Mouse (Mus musculus) megakaryocyte, adult 5-6 weeks (primary cell): ENCODE results near the gene Iqgap2. TPM values are rescaled to one million over a fixed set of nuclear protein-coding genes. Genes with fewer than 3 reads are reported as not detected.
A peak's percentile ranks its signal among the peaks of the same experiment; 100 is the strongest.

Source experiments
- ATAC-seq: 2 replicates; pipeline ENCODE4 v1.8.0; 2016; ENCODE audit warnings: mild to moderate bottlenecking, inconsistent platforms; ENCODE audit not compliant: poor library complexity, severe bottlenecking
- total RNA-seq, 2 experiments: library from RNA; stranded (forward) in 1 of 2; stranded (reverse) in 1 of 2; fragments of 153-499, 151-499 nt in 1 of 2; fragments of 221-1000, 200-1000 nt in 1 of 2; gene quantifications; 2 replicates each; pipeline versions ENCODE4 v1.2.3 to v1.2.4; 2015 to 2017

The Iqgap2 gene
- total RNA-seq, 2 experiments from 2014 or later: 143 to 223 TPM

DNA sequence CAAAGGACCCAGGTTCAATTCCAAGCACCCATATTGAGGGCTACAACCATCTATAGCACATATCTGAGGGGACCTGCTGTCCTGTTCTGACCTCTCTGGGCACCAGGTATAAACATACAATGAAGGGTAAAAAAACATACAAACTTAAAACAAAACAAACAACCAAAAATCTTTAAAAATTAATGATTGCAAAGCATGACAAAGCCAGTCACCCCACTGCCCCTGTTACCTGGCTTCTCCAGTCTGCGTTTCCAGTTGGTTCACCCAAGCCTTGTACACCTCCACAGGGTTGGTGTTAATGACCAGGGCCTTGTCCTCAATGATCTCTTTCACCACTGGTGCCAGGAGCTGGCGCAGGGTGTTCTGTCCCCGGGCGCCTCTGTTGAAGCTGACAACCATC, 227.9 kb downstream of the Iqgap2 start:
- ATAC-seq: no peak

DNA sequence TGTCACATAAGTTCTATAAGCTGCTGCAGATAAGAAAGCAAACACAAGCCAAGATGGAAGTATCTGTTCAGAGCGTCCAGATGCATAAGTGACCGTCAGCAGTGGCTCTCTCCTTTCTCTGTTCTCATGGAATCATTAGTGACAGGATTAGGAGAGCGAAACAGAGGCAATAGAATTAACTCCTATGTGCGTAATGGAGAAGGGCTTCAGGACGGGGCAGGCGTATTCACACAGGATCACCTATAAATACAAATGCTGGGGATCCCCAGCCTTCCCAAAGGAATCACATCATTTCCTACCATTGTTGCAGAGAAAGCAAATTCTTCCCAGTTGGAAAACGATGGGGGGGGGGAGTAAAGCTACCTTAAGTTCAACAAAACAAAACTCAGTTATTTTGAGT, 232.3 kb downstream of the Iqgap2 start:
- ATAC-seq: no peak

DNA sequence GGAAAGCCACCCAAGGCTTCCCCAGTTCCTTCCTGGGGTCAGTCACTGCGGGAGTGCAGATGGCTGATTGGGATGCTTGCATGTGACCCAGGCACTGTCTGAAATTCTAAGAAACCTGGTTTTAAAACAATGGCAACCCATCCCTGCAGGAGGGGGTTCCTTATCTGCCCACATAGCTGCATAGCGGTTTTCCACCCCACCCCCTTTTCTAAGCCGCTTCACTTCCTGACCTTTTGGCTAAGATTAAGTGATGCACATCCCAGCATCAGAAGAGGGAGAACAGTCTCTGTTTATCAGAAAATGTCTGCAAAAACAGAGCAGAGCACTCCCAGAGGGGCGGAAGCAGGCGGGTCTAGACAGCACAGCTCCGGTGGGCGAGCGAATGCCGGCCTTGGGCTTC, 234.6 kb downstream of the Iqgap2 start:
- ATAC-seq: 0 out of 2 replicates have a peak, but pooled peaks have one; percentile 30

DNA sequence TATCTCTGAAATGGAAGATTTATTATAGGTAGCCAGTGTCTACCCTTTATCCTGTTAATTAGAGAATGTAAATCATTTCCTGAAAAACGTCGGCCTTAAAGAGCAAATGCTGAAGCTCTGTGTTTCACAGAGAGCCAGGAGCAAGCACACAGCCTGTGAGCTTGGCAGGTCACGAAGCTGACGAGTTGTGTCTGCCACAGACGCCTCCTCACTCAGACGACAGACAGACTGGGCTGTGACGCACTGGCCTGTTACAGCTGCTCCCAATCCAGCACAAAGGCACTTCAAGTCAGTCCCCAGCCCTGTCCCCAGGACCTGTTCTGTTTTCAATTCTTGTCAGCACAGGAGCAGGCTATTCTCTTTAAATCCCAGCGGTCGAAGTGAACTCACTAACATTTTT, 236.4 kb downstream of the Iqgap2 start:
- no peak for ATAC-seq

DNA sequence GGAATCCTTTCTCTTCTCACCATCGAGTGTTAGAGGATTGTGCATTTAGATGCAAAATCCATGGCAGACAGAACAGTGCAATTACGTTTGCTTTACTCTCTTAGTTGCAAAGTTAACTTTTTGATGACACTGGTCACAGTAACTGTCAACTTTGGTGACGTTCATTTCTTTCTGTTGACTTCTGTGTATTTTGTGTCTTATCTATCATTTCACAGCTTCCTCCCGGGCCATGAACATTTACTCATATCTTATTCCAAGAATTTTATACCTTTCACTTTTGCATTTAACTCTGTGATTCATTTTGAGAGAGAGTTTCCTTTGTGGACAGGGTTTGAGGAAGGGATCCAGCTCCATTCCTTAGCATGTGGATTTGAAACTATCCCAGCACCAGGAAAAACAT, 238.0 kb downstream of the Iqgap2 start:
- ATAC-seq: no peak

DNA sequence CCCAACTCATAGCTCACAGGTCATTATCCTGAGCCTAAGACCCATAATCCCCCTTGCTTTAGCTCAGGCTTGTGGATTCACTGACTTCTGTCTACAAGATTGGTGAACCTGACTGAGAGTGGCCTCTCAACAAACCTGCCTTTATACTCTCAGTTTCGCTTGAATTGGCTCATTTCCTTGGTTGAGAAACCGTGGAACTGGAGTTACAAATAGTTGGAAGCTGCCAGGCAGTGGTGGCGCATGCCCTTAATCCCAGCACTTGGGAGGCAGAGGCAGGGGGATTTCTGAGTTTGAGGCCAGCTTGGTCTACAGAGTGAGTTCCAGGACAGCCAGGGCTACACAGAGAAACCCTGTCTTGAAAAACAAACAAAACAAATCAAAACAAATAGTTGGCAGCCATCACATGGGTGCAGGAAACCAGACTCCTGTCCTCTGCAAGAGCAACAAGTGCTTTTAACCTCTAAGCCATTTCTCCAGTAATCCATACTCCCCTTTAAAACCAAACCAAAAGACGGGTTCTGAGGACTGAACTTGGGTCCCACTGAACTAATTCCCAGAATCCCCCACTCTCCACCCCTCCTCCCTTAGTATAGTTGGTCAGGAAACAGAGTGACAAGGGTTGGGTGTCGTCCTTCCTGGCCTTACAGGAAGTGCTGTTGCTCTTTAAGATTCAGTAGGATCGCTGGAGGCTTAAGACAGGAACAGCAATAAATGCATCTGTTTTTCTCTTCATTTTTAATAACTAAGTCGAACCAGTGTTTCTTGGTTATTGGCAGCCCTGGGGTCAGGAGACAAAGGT, 239.7 kb downstream of the Iqgap2 start:
- ATAC-seq: no peak

DNA sequence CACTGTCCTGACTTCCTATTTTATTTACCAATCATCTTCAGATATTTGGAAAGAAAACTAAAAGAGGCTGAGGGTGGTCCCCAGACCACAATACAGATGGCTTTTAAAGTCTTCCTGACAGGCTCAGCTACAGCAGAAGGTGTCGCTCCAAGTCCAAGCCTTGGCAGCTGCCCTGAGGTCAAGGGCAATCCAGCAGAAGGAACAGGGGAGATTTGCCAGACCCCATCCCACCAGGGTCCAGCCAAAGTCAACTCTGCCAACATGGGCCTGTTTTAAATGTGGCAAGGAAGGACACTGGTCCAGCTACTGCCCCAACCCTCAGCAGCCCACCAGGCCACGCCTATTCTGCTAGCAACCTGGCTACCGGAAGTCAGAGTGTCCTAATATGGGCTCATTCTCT, 241.8 kb downstream of the Iqgap2 start:
- ATAC-seq: no peak

DNA sequence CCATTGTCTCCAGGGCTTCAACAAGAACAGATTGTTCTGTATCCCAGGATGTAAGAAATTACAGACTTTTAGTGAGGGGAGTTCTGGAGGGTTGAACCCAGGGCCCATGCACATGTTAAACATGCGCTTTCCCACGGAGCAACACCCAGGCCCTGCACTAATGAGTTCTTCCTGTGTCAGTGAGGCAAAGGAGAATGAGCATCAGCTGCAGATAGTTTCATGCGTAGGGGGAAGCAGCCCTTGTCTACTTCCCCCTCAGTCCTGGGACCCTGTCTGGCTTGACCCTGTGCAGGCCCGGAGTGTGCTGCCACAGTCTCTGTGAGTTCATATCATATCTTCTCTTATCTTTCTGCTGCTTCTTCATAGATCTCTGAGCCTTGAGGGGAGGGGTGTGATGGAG, 244.5 kb downstream of the Iqgap2 start:
- no peak for ATAC-seq

DNA sequence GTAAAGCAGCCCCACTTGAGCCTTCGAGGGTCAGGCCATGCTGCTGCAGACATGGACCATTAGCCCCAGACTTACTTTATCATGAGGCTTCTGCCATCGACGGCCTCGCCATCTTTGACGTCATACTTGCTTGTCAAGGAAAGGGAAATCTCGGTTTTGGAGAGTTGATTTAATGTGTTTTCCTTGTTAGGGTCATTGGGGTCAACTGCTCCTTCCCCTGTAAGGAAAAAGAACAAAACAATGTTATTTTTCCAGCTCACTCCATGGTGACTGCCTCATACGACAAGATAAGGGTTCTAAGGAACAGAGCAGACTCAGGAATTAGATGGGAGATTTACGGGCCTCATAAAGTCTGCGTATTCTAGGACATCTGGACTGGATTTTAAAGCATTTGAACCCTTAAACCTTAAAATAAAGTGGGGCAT, 245.0 kb downstream of the Iqgap2 start:
- no peak for ATAC-seq

DNA sequence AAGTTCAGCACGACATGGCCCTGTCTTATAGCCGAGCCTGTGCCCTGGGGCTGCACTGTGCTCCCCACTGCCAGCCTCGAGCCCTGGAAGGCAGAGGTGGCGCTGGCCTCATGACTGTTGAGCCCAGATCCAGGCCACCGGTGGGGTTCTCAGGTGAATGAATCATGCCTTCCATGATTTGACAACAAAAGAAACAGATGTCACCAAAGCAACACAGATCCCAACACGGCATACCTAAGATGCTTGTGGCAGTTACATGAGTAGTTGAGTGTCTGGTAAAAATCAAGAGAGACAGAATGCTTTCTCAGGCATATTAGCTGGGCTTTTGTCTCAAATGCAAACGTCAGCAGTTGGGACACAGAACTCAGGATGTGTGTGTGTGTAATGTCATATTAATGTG, 248.0 kb downstream of the Iqgap2 start:
- ATAC-seq: no peak

DNA sequence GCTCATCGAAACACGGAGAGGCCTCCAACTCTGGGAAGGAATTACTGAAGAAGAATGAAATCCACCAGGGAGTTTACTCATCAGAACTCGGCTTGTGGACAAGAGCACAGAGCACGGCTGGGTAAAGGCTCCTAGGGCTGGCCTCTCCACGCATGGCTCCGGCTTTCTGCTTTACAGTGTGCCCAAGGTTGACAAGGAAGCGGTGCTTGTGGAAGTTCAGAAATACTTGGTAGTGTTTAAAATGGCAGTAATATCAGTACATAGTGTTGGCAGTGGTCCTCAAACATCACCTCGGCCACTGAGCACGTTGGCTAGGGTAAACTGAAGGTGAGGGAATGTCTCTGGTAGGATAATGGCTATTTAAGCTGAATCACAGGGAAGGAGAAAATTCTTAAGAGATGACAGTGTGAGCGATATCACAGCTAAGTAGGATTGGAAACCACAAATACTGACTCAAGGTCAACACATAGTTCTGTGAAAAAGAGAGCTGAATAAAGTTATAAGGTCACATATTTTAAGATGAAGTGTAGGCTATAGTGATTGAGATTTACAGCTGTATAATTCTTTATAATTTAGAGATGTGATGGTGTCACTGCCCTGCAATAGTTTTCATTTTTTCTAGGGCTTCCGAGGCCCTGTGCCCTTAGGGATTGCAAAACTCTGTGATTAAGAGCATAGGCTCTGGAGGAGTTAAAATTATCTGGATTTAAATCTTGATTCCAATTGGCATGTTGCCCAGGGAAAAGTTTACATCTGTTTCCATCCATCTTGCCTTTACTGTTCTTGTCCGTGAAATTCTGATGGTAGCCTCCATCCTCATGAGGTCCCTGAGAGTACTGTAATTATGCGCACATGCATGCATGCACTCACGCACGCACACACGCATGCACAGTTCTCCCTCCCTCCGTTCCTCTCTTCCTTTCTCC, 250.4 kb downstream of the Iqgap2 start:
- no peak for ATAC-seq

DNA sequence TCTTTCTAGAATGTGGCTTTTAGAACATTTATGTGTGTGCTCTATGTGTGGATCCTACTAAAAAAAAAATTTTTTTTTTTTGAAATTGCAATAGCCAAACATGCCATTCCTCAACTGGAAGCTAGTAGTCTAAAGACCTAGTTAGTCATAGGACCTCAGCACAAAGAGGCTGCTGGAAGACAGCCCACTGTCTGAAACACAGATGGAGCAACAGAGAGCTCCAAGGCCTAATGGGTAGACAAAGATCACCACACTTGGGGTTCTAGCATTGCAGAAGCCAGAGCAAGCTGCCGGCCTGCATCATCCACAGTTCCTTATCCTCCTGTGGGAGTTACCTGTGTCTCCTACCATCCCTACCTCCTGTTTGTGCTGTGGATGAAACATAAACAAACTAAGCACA, 251.3 kb downstream of the Iqgap2 start:
- ATAC-seq: no peak

DNA sequence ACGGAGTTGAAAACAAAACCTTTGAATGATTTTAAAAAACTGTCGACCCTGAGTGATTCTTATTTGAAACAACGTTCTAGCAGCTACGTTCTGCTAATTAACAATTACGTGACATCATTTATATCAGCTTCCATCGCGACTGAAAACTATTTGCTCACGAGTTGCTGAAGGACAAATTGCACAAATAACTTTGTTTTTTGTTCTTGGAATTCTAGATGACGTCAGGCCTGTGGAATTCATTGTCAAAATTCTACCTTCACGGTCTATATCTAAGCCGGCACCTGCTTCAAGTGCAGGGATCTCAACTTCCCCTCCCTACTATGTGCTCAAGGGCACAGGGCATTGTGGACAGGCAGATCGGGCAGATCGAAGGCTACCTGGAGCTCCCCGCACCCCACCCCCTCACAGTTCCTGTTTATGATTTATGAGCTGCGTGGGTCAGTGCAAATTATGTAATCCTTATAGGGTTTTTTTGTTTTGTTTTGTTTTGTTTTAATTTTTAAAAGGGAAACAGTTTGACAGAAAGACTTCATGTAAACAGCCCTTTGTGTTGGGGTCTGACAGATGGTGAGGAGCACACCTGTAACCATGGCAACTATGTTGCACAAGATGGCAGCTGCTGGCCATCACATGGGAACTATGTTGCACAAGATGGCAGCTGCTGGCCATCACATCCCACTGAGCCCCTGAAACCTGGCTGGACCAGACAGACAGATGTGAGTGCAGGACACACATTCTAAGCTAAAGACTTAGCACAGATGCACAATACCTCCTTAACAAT, 252.2 kb downstream of the Iqgap2 start:
- no peak for ATAC-seq

DNA sequence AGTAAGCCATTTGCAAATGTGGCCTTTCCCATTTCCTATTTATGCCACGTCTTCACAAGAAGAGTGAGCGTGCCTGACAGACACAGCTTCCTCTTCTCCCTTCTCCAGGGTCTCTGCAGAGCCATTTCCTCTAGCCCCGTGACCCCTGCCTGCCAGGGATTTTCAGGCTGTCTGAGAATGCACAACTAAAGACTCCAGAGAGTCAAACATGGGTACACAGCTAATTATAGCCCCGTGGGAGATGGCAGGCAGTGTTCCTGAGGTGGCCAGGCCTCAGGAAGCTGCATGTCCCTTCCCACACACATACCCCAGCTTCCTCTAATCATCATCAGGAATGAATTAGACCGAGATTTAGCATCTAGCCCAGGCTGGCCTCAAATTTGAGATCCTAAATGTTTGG, 252.8 kb downstream of the Iqgap2 start:
- ATAC-seq: no peak

DNA sequence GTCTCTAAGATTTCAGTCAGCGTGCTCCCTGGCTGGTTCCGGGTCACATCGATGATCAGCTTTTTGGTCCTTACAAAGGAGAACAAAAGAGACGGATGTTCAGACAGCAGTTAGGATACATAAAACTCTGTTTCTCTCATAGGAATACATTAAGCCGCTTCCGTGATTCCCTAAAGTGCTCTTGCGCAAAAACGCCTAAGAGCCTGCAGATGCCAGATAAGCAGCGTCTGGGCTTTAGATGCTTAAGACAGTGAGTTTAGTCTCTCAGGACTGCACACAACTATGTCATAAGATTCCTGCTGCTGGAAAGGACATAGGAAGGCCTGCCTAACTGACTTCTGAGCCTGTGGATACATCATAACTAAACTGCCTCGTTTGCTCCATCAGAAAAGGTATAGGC, 254.0 kb downstream of the Iqgap2 start:
- ATAC-seq: no peak

DNA sequence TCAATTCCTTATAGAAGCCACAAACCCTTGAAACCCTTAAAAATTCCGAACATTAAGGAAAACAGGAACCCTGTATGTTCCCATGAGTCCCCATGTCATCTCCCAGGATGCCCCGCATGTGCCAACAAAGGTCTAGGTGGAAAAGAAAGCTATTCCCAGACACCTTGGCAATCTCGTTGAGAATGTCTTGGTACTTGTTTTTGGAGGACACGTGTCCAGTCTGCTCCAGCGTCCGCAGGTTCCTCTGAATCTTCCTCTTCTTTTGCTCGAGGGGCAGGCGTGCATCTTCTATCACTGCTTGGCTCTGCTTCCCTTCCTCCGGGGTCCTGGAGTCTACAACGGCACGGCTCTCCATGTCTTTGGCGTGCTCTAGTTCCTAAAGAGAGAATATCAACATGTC, 256.4 kb downstream of the Iqgap2 start:
- no peak for ATAC-seq

DNA sequence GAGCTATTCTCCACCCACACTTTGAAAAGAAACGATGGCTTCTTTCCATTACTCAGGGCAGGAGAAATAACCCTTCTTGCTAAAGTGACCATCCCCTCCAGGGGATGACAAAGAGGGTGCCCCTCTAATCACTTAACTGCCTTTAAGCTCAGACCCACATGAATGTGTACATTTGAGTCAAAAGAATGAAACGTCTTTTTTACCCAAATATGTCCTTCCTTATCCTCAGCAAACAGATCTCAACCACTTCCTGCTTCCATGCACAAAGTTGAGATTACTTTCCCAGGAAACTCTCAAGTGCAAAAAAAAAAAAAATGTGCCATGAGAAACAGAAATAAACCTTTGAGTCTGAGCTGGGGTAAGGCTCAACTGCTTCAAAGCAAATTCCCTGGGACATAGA, 257.3 kb downstream of the Iqgap2 start:
- no peak for ATAC-seq

DNA sequence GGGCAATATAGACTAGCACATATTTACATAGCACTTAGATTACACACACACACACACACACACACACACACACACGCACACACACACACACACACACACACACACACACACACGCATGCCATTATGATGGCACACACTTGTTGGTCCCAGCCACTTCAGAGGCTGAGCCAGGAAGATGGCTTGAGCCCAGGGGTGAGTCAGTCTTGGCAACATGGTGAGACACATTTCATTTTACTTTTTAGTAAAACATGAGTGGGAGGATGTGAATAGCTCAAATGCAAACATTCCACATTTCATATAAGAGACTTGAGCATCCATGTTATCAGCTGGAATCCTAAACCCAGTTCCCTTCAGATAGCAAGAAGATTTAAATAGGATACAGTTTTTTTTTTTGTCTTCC, 258.3 kb downstream of the Iqgap2 start:
- no peak for ATAC-seq

DNA sequence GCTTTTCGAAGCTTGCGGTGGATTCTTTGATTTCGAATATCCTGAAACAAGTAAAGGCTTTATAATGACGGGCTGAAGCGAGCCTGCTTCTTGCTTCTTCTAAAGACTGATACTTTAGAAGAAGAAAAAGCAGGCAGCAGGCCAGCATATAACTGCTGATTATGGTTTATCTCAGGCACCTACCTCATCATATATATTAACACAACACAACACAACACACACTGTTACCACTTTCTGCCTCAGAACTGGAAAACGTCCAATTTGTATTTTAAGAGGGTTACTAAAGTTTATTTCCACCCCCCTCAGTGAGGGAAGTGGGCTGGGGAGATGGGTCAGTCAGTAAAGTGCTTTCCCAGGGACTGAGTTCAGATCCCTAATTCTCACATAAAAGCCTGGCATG, 259.6 kb downstream of the Iqgap2 start:
- no peak for ATAC-seq

DNA sequence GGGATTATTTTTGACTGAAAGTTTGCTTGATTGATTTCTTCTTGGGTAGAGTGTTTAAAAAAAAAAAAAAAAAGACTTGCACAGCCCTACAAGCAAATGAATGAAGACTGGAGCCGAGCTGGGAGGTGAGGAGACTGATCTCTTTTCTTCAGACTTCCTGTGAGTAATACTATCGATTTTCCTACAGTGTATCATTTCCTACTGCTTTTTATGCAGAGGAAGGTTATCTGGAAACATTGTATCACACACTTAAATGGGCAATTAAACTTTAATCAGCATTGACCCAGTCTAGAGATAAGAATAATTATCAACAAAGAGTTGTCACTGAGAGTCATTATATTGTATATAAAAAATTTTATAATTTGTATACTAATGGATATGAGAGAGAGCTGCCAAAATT, 261.0 kb downstream of the Iqgap2 start:
- ATAC-seq: no peak

DNA sequence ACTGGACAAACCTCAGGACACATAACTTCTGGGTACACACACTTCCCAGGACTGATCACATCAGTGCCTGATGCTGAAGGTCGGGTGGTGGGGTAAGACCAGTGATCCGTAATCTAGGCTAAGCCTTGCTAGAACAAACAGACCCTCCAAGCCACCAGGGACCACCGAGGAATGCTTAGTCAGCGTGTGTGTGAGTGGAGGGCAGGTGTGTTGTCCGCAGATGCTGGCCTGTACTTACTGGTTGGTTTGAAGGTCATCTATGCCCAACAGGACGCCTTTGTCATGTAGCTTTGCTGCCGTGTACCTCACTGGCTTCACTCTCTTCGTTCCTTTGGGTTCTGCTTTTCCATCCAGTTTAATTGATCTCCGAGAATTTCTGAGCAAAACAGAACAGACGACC, 262.0 kb downstream of the Iqgap2 start:
- no peak for ATAC-seq
